In the genomic region with DNA sequence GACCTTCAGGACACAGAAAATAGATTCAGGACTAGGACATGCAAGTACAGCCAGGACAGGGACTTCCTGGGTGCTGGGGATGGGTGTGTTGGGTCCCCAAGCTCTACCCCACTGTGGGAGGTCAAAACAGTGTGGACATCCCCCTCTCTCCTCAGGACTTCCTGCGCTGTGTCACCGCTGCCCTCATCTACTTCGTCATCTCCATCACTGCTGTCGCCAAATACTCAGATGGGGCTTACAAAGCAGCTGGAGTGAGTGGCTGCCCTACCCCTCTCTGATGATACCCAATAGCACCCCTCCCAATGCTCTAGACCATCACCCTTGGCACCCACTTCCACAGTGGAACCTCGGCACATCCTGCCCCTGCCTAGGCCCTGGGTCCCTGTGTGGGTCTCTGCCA, we compare ENCODE assay signal across 14 mouse cellular contexts. TPM values are rescaled to one million over a fixed set of nuclear protein-coding genes. Genes with fewer than 3 reads are reported as not detected.
"Had no signal": no experiment of that assay in that cellular context is flagged by ENCODE, and none has a peak within 500 bp of the region (broad histone marks: within the 10 kb centered on the region; RNA-seq: fewer than 3 reads in every experiment).

No protein-coding gene starts in this region.

RNA-seq across cellular contexts. Expression of a gene that starts 22.6 kb away (rescaled TPM):
- total RNA-seq: common myeloid progenitor, adult 5-6 weeks; forebrain, postnatal 0 days; gastrocnemius, adult 18-20 months; gastrocnemius, adult 2 months; gastrocnemius, adult 8-10 months; gastrocnemius, postnatal 10 days; gastrocnemius, postnatal 14 days; gastrocnemius, postnatal 25 days; gastrocnemius, postnatal 36 days; gastrocnemius, postnatal 4 days; granulocyte monocyte progenitor cell, adult 5-6 weeks; heart, adult 18-20 months; heart, adult 2 months; heart, adult 8-10 months had no signal

RNA-seq across cellular contexts. Expression of a gene that starts 23.3 kb away (rescaled TPM):
- total RNA-seq: common myeloid progenitor, adult 5-6 weeks; forebrain, postnatal 0 days; gastrocnemius, adult 18-20 months; gastrocnemius, adult 2 months; gastrocnemius, adult 8-10 months; gastrocnemius, postnatal 10 days; gastrocnemius, postnatal 14 days; gastrocnemius, postnatal 25 days; gastrocnemius, postnatal 36 days; gastrocnemius, postnatal 4 days; granulocyte monocyte progenitor cell, adult 5-6 weeks; heart, adult 18-20 months; heart, adult 2 months; heart, adult 8-10 months had no signal

RNA-seq across cellular contexts. Expression of a gene that starts 34.7 kb away (rescaled TPM):
- total RNA-seq: common myeloid progenitor, adult 5-6 weeks; forebrain, postnatal 0 days; gastrocnemius, adult 18-20 months; gastrocnemius, adult 2 months; gastrocnemius, adult 8-10 months; gastrocnemius, postnatal 10 days; gastrocnemius, postnatal 14 days; gastrocnemius, postnatal 25 days; gastrocnemius, postnatal 36 days; gastrocnemius, postnatal 4 days; granulocyte monocyte progenitor cell, adult 5-6 weeks; heart, adult 18-20 months; heart, adult 2 months had no signal

RNA-seq across cellular contexts. Expression of a gene that starts 34.7 kb away (rescaled TPM):
- total RNA-seq: common myeloid progenitor, adult 5-6 weeks; forebrain, postnatal 0 days; gastrocnemius, adult 18-20 months; gastrocnemius, adult 2 months; gastrocnemius, adult 8-10 months; gastrocnemius, postnatal 10 days; gastrocnemius, postnatal 14 days; gastrocnemius, postnatal 25 days; gastrocnemius, postnatal 36 days; gastrocnemius, postnatal 4 days; granulocyte monocyte progenitor cell, adult 5-6 weeks; heart, adult 18-20 months; heart, adult 2 months; heart, adult 8-10 months had no signal
